8 mouse cellular contexts compared by ENCODE assay signal in genomic region chr6:67113686-67114278, GRCm38 (mm10).
A peak's percentile ranks its signal among the peaks of the same experiment; 100 is the strongest.
DNase-seq lines count a peak whose midpoint lies in the region; ATAC-seq lines count a peak whose summit lies in the region.

No protein-coding gene starts in this region.

- peak overlapping the region; percentile 15; the same call in 1 of the 2 replicates for H3K9ac ChIP-seq in forebrain, embryonic 16.5 days (replicated peaks; ENCODE audit: low read depth, low read length)

- peaks cover 32% of the 10 kb centered on the region for H3K27me3 ChIP-seq in erythroblast, embryonic 14.5 days (ENCODE audit: control insufficient read depth)
- H3K27me3 ChIP-seq in forebrain, embryonic 16.5 days (replicated peaks; ENCODE audit: control insufficient read depth, insufficient read depth, low read length): no peaks in the 10 kb centered on the region

- H3K4me2 ChIP-seq in forebrain, embryonic 16.5 days (ENCODE audit: low read length): peak overlapping the region; percentile 50

- no peaks in the 10 kb centered on the region for H3K9me3 ChIP-seq in erythroblast, embryonic 14.5 days (ENCODE audit: control insufficient read depth, low read length)
- H3K9me3 ChIP-seq in forebrain, embryonic 16.5 days (ENCODE audit: control insufficient read depth, low read length): no peaks in the 10 kb centered on the region

- peaks cover 5% of the 10 kb centered on the region for H3K4me1 ChIP-seq in erythroblast, embryonic 14.5 days (ENCODE audit: control insufficient read depth)
- peaks cover 13% of the 10 kb centered on the region; the same call in 1 of the 2 replicates for H3K4me1 ChIP-seq in forebrain, embryonic 16.5 days (replicated peaks; ENCODE audit: control insufficient read depth, insufficient read depth, low read length)

- ATAC-seq in erythroblast, adult 5-6 weeks (replicated peaks; ENCODE audit: low FRiP score, poor library complexity, severe bottlenecking): no peak
- peak; percentile 38 for ATAC-seq in forebrain, embryonic 16.5 days

- 10% methylated on average over 26 of the region's 26 CpGs for WGBS in forebrain, embryonic 16.5 days

- H3K36me3 ChIP-seq in erythroblast, embryonic 14.5 days (ENCODE audit: control insufficient read depth): no peaks in the 10 kb centered on the region
- no peaks in the 10 kb centered on the region for H3K36me3 ChIP-seq in forebrain, embryonic 16.5 days (ENCODE audit: control insufficient read depth, insufficient read depth)

- peak; percentile 70 for DNase-seq in kidney, postnatal 14 days
- peak; percentile 23 for DNase-seq in lung, postnatal 25 days (ENCODE audit: low spot score)
- DNase-seq in urinary bladder, postnatal 36 days (ENCODE audit: low spot score in 2 of 2): peak; percentile 16 to 20
- no peak for DNase-seq in layer of hippocampus, adult 18-20 months (ENCODE audit: low spot score in 2 of 2)
- DNase-seq in layer of hippocampus, postnatal 10 days (ENCODE audit: low spot score in 2 of 2): no peak

- peak overlapping the region; percentile 29 for H3K4me3 ChIP-seq in erythroblast, embryonic 14.5 days (replicated peaks)
- H3K4me3 ChIP-seq in forebrain, embryonic 16.5 days (replicated peaks; ENCODE audit: low read length): peak overlapping the region; percentile 26

- H3K27ac ChIP-seq in forebrain, embryonic 16.5 days (ENCODE audit: low read length): no peak overlapping the region

Comparison
In these comparisons a context has a peak if more than half of its experiments do, and no peak if none do; other contexts are left out.
1. DNase-seq: peak in kidney, postnatal 14 days (single experiment), lung, postnatal 25 days (single experiment) and urinary bladder, postnatal 36 days (2 of 2); none in layer of hippocampus, adult 18-20 months (0 of 2) and layer of hippocampus, postnatal 10 days (0 of 2).